Mouse (Mus musculus): ENCODE measurements around the gene Mfsd2a. TPM values are rescaled to one million over a fixed set of nuclear protein-coding genes. Genes with fewer than 3 reads are reported as not detected.
"Not testable (repeated sequence)": the region's sequence is repeated elsewhere in the genome, so short reads cannot be mapped to it uniquely, and the experiment has no call there.

Gene Mfsd2a
- total RNA-seq, 2 experiments from 2014 or later: 45.8 to 49.1 TPM

DNA sequence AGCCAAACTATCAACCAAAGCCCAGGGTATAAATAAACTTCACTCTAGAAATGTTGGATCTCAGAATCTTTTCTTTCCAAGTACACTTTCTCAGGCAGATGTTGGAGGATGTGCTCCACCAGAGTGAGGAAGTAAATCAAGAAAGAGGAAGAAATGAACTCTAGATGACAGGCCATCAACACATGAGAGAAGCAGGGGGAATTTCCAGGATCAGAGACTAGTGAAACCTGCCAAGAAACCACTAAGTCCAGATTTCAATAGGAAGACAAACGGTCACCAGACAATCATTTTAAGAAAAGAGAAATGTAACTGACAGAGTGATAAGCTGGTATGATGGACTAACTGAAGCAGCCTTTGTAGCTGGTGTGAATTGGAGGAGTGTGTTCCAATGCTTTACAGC is 30.2 kb upstream of the Mfsd2a start:
- H3K27ac ChIP-seq: no peak overlapping the region

DNA sequence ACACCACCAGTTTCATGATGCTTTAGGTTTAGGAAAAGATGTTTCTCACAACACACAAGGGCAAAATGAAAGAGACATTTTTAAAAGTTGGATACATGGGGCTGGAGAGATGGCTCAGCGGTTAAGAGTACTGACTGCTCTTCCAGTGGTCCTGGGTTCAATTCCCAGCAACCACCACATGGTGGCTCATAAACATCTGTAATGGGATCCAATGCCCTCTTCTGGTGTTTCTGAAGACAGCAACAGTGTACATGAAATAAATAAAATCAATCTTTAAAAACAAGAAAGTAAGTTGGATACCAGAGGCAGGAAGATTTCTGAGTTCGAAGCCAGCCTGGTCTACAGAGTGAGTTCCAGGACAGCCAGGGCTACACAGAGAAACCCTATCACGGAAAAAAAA is 27.0 kb upstream of the Mfsd2a start:
- H3K27ac ChIP-seq; H3K4me3 ChIP-seq; DNase-seq (ENCODE audit: low spot score in 2 of 2): not testable (repeated sequence)
- TF ChIP-seq CTCF (conservative IDR thresholded peaks at IDR 0.05): peak; percentile 74

More for the DNA sequence above, 30.2 kb upstream of the Mfsd2a start:
- no peak overlapping the region for H3K4me3 ChIP-seq
- no peak for DNase-seq (ENCODE audit: low spot score in 2 of 2)
- TF ChIP-seq CTCF (conservative IDR thresholded peaks at IDR 0.05): no peak

DNA sequence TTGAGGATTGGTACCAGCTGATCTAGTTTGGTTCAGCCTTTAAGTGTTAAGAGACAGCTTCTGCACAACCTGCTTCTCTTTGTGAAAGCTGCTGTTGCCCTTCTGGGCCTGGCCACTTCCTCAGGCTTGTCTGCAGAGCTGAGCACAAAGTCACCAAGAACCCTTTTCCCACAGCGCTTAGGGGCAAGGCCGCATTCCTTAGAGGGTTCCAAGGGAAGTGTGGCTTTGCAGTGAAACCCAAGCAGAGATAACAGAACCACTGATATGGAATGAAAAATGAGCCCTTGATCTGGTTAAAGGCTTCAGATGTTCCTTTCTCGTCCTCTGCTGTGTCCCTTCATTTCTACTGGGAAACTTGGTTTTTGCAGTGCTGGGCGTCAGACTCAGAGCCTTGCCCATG is 26.4 kb upstream of the Mfsd2a start:
- DNase-seq (ENCODE audit: low spot score in 2 of 2): no peak
- no peak for TF ChIP-seq CTCF (conservative IDR thresholded peaks at IDR 0.05)
- H3K4me3 ChIP-seq: no peak overlapping the region

DNA sequence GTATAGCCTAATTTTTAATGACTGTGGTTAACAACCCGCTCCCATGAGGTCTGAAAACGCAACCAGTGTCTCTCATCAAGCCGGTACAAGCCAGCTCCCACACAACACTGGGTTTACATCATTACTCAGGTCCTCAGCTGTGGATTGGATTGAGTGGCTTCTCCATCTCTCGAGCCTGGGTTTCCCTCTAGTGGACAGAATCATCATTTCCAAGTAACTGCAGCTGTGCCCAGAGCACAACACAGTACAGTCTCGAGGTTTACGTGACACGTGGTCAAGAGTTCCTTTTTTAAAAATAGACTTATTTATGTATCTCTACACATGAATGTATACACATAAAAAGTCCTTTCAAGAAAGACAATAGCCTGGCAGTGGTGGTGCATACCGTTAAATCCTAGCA is 24.1 kb upstream of the Mfsd2a start:
- DNase-seq (ENCODE audit: low spot score in 2 of 2): peak; percentile 66 to 83
- no peak overlapping the region for H3K4me3 ChIP-seq
- H3K27ac ChIP-seq: peak overlapping the region; percentile 28; the same call in 1 of the 2 replicates
- TF ChIP-seq CTCF (conservative IDR thresholded peaks at IDR 0.05): peak; percentile 90

More for the DNA sequence above, 26.4 kb upstream of the Mfsd2a start:
- H3K27ac ChIP-seq: no peak overlapping the region

DNA sequence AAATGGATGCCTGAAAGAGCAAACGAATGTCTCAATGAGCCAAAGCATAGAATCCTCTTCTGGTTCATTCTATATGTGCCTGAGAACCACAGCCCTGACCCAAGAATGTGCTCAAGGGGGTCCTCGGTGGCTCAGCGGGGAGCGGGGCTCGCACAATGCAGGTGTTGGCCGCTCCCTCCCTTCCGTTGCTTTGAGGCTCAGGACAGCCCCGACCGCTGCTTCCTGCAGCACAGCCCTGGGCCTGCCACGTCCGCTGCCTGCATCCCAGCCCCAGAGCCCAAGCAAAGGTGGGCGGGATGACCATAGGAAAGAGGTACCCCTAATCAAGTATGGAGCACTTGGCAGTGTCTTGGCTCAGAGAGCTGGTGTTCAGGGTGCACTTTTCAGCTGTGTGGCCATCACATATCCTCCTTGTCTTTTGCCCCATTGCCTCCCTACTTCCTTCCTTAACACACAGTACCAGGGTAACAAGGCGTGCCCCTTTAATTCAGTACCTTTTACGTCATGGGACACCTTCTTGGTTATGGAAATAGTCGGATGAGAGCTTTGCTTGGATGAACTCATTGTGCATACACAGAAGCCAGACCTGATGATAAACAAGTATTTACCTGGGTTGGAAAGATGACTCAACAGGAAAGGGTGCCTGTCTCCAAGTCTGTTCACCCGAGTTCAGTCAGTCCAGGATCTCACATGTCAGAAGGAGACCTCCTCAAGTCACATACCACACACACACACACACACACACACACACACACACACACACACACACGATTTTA is 22.7 kb upstream of the Mfsd2a start:
- H3K27ac ChIP-seq: peak overlapping the region; percentile 73
- TF ChIP-seq CTCF (conservative IDR thresholded peaks at IDR 0.05): no peak
- peak overlapping the region; percentile 43 for H3K4me3 ChIP-seq
- no peak for DNase-seq (ENCODE audit: low spot score in 2 of 2)

DNA sequence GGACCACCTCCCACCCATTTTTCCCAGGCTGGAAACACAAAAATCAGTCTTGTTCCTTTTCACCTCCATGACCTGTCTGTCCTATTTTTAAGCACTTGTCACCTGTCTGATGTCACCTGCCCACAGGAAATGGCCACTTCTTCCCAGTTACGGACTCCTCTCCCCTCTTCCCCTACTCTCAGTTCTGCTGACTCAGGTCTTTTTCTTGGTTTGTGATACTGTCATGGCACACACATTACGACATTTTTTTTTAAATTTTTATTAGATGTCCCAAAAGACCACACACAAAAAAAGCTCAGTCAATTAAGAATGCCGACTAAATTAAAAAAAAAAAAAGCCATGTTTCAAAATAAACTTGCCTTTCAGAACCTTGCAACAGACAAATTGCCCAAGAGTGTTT is 21.5 kb upstream of the Mfsd2a start:
- H3K4me3 ChIP-seq: no peak overlapping the region
- peak overlapping the region; percentile 73 for H3K27ac ChIP-seq
- DNase-seq (ENCODE audit: low spot score in 2 of 2): no peak
- no peak for TF ChIP-seq CTCF (conservative IDR thresholded peaks at IDR 0.05)

DNA sequence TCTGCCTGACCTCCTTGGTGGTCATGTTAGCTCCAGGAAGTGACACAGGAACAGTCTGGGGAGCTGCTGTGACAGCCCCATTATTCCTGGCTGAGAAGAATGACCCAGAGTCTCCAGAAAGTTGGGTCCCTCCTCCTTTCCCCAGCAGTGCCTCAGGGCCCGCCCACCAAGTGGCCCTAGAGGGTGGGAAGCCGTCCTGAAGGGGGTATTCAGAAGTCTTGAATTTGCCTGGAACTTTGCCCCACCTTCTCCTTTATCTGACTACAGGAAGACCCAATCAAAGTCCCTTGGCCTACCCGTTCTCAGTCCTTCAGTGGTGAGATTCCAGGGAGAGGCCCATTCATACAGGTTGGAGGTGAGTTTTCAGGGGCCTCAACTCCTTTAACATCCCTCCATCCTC is 20.9 kb upstream of the Mfsd2a start:
- no peak overlapping the region for H3K4me3 ChIP-seq
- TF ChIP-seq CTCF (conservative IDR thresholded peaks at IDR 0.05): no peak
- no peak for DNase-seq (ENCODE audit: low spot score in 2 of 2)
- H3K27ac ChIP-seq: no peak overlapping the region

DNA sequence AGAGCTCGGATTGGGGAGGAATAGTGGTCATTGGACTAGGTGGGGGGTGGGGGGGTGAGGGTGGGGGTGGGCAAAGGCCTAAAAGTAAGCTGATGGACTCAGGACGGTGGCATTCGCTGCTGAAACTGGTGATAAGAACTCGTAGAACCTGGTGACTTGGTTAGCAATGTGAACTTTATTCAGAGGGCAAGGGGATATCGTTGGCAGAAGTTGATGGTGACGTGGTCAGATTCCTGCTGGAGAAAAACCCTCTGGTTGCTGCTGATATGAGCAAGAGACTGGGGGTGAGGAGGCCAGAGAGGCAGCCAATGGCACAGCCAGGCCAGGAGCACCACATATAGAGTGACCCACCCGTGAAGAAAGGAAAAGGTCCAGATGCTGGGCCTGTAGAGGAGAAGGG is 20.2 kb upstream of the Mfsd2a start:
- Histone ChIP-seq H3K27ac (no peak overlapping the region), H3K4me3 (no peak overlapping the region)
- TF ChIP-seq CTCF (conservative IDR thresholded peaks at IDR 0.05): no peak
- DNase-seq (ENCODE audit: low spot score in 2 of 2): no peak

DNA sequence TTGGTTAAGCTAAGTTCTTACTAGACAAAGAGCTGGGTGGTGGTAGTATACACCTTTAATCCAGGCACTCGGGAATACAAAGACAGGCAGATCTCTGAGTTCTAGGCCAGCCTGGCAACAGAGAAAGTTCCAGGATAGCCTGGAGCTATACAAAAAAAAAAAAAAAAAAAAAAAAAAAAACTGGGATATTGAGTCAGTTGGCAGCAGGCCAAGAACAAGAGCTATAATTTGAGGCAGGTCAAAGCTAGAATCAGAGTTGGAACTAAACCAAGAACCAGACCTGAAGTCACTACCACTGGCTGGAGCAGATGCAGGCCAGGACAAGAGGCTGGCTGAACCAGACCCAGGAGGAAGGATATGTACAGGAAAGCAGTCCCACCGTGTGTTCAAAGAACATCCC is 19.7 kb upstream of the Mfsd2a start:
- Histone ChIP-seq H3K4me3 (no peak overlapping the region), H3K27ac (no peak overlapping the region)
- no peak for DNase-seq (ENCODE audit: low spot score in 2 of 2)
- no peak for TF ChIP-seq CTCF (conservative IDR thresholded peaks at IDR 0.05)

DNA sequence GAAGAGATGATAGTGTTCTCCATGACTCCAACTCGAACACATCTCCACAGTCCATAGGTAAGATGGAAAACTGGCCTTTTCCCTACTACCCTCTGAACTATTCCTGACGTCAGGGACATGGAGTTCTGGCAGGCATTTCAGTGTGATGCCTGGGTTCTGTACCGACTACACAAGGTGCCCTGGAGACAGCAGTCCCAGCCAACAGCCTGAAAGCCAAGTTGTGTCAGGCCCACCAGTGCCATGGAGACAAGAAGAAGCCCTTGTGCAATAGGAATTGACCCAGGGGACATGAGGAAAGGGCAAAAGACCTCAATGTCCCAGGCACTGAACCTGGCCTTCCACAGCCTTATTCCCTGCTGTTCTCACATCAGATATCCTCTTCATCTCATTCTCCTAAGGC is 18.8 kb upstream of the Mfsd2a start:
- H3K27ac ChIP-seq: no peak overlapping the region
- no peak for DNase-seq (ENCODE audit: low spot score in 2 of 2)
- H3K4me3 ChIP-seq: no peak overlapping the region
- no peak for TF ChIP-seq CTCF (conservative IDR thresholded peaks at IDR 0.05)

DNA sequence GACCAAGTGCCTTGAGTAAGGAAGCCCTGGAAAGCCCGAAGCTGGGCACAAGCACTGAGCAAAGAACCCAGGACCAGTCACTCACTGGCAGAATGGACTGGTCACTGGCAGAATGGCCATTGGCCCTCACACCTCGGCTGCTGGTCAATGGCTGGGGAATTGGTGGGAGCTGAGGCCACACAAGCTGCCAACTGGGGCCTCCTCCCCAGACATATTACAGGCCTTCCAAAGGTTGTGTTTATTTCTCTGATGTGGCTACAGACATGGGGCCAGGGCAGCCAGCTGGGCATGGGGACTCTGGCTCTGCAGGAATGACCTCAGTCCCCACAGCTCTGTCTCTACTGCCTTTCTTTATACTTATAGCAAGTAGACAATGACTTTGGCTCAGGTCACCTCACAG is 17.9 kb upstream of the Mfsd2a start:
- TF ChIP-seq CTCF (conservative IDR thresholded peaks at IDR 0.05): no peak

DNA sequence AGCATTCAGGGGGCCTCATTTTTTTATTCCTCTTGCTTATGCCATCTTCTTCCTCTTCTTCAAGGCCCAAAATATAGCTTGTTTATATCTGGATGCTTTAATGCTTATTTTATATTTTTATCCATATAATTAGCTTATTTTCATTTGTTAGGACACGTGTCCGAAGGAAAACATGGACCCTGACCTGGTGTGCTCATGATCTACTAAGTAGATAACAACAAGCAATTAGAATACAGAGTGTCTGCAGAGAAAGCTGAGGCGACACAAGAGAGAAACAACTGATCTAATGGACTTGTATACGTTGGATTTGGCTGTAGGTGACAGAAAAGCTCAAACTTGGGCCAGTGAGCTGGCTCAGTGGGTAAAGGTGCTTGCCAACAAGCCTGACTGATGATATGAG is 15.9 kb upstream of the Mfsd2a start:
- Histone ChIP-seq H3K4me3 (no peak overlapping the region), H3K27ac (no peak overlapping the region)
- no peak for TF ChIP-seq CTCF (conservative IDR thresholded peaks at IDR 0.05)
- DNase-seq (ENCODE audit: low spot score in 2 of 2): no peak

More for the DNA sequence above, 17.9 kb upstream of the Mfsd2a start:
- H3K4me3 ChIP-seq: no peak overlapping the region
- no peak overlapping the region for H3K27ac ChIP-seq
- DNase-seq (ENCODE audit: low spot score in 2 of 2): no peak

DNA sequence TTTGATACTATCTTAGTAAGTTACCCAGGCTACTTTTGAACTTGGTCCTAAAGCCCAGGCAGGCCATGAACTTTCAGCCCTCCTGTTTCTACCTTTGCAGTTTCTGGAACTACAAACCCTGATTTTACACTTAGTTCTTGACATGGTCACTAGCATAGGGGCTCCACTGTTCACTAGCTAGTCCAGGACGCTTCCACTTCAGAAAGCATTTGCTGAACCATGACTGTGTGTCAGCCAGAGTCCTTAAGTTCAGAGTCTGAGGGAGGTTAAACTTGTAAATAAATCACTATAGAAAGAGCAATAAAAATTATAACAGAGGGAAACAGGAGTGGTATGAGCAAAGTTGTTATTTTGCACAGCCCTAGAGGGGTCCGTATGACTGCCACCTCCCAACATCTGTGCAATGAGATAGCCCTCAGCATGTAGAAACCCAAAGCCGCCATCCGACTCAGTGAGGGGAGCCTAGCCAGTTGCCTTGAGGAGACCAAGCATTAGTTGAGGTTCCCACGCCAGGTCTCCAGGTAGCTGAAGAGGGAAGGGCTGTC is 14.1 kb upstream of the Mfsd2a start:
- no peak overlapping the region for H3K27ac ChIP-seq
- no peak for TF ChIP-seq CTCF (conservative IDR thresholded peaks at IDR 0.05)
- no peak overlapping the region for H3K4me3 ChIP-seq
- DNase-seq (ENCODE audit: low spot score in 2 of 2): no peak

DNA sequence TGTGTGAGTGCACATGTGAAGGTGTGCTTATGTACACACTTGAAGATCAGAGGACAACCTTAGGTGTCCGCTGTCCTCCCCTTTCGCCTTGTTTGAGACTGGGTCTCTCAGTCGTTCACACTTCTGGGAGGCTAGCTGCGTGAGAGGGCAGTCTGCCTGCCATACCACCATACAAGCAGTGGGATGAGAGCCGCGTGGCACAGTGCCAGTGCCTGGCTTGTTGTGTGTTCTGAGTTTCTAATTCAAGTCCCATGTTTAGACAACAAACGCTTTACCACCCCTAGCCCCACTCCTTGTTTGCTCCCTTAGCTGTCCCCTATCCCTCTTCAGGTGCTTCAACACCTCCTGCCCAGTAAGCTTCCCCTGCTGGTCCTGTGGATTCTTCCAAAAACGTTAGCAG is 11.1 kb upstream of the Mfsd2a start:
- Histone ChIP-seq H3K4me3 (no peak overlapping the region), H3K27ac (no peak overlapping the region)
- TF ChIP-seq CTCF (conservative IDR thresholded peaks at IDR 0.05): no peak
- no peak for DNase-seq (ENCODE audit: low spot score in 2 of 2)
